Mouse (Mus musculus) ES-E14 (cell line): Measurements from ENCODE around the gene Cep57l1.

ENCODE experiments used
- CHD2 ChIP-seq: IDR thresholded peaks from 2 replicates; pipeline ENCODE4 v1.6.1; 2014; ENCODE audit warnings: mild to moderate bottlenecking, low read depth, low read length, inconsistent platforms
- HCFC1 ChIP-seq: IDR thresholded peaks from 2 replicates; pipeline ENCODE4 v1.6.1; 2012; ENCODE audit warnings: low read length, inconsistent platforms, borderline replicate concordance; ENCODE audit not compliant: insufficient read depth
- MAFK ChIP-seq: IDR thresholded peaks from 2 replicates; pipeline ENCODE4 v1.6.1; 2014; ENCODE audit warnings: mild to moderate bottlenecking, low read depth, low read length, inconsistent platforms; ENCODE audit not compliant: insufficient read depth
- ZC3H11A ChIP-seq: IDR thresholded peaks from 2 replicates; pipeline ENCODE4 v1.6.1; 2012; ENCODE audit warnings: low read depth, mild to moderate bottlenecking, inconsistent platforms, low read length, borderline replicate concordance

- TF ChIP-seq CHD2 (no peak), MAFK (no peak), ZC3H11A (no peak), HCFC1 (no peak)
These were observed 110.0 kb downstream of the Cep57l1 start for GRCm38 (mm10) chr10:41699669-41700068.
